Mouse (Mus musculus) liver, adult 2 months (tissue): ENCODE measurements around the gene Smchd1. TPM values are rescaled to one million over a fixed set of nuclear protein-coding genes. Genes with fewer than 3 reads are reported as not detected.
"Not testable (repeated sequence)": the region's sequence is repeated elsewhere in the genome, so short reads cannot be mapped to it uniquely, and the experiment has no call there.

Experiments
- DNase-seq: peaks from one replicate; pipeline ENCODE4 v3.0.0-alpha.2; 2011; ENCODE audit warnings: low read depth, low spot score; ENCODE audit errors: extremely low read depth
- H3K27ac ChIP-seq: fragments of 200-500 bp; replicated peaks from 2 replicates; pipeline ENCODE4 v1.5.1; 2012; ENCODE audit warnings: low read depth, mild to moderate bottlenecking, control low read depth, inconsistent platforms, low read length; ENCODE audit not compliant: insufficient read depth
- H3K27me3 ChIP-seq: fragments of 200-500 bp; 2 replicates; pipeline ENCODE4 v1.6.1; 2012; ENCODE audit warnings: mild to moderate bottlenecking, moderate library complexity, low read length, inconsistent platforms; ENCODE audit not compliant: control insufficient read depth, insufficient read depth
- H3K36me3 ChIP-seq: fragments of 200-500 bp; 2 replicates; pipeline ENCODE4 v1.6.1; 2012; ENCODE audit warnings: low read length, inconsistent platforms; ENCODE audit not compliant: control insufficient read depth, insufficient read depth
- H3K4me1 ChIP-seq: fragments of 200-500 bp; 2 replicates; pipeline ENCODE4 v1.6.1; 2011; ENCODE audit warnings: low read length; ENCODE audit not compliant: control insufficient read depth, insufficient read depth
- H3K4me3 ChIP-seq: fragments of 200-500 bp; 2 replicates; pipeline ENCODE4 v1.5.1; 2011; ENCODE audit warnings: low read depth, mild to moderate bottlenecking, control low read depth, low read length, moderate library complexity; ENCODE audit not compliant: insufficient read depth
- H3K79me2 ChIP-seq: fragments of 200-500 bp; 2 replicates; pipeline ENCODE4 v1.6.1; 2012; ENCODE audit warnings: inconsistent platforms, mild to moderate bottlenecking, low read length, moderate library complexity; ENCODE audit not compliant: control insufficient read depth, insufficient read depth
- H3K9ac ChIP-seq: fragments of 200-500 bp; 2 replicates; pipeline ENCODE4 v1.6.1; 2012; ENCODE audit warnings: low read depth, mild to moderate bottlenecking, control low read depth, inconsistent platforms, low read length
- CTCF ChIP-seq: fragments of 200-500 bp; IDR thresholded peaks from 2 replicates; pipeline ENCODE4 v1.5.1; 2011; ENCODE audit warnings: low read depth, low read length, control low read depth
- POLR2A ChIP-seq: fragments of 200-500 bp; IDR thresholded peaks from 2 replicates; pipeline ENCODE4 v1.6.1; 2011; ENCODE audit warnings: low read length, control low read depth; ENCODE audit not compliant: insufficient read depth; ENCODE audit errors: extremely low read depth
- WGBS: fragments of 180-500 bp; shearing (Covaris S2); methylation state at CpG from one replicate; pipeline ENCODE4 v1.1.7; 2018; 5-methylcytosine and 5-hydroxymethylcytosine counted together
- polyA plus RNA-seq: library from polyadenylated mRNA; depleted of rRNA; stranded (reverse); fragments of >200 nt; gene quantifications from 2 replicates; pipeline ENCODE4 v1.2.3, GENCODE M21; 2012
- total RNA-seq: library from RNA; depleted of rRNA; stranded (reverse); fragments of >200 nt; gene quantifications from 2 replicates; pipeline ENCODE4 v1.2.3, GENCODE M21; 2014

Gene Smchd1
- total and polyA plus RNA-seq, 2 experiments: 2.5 to 17.1 TPM

DNA sequence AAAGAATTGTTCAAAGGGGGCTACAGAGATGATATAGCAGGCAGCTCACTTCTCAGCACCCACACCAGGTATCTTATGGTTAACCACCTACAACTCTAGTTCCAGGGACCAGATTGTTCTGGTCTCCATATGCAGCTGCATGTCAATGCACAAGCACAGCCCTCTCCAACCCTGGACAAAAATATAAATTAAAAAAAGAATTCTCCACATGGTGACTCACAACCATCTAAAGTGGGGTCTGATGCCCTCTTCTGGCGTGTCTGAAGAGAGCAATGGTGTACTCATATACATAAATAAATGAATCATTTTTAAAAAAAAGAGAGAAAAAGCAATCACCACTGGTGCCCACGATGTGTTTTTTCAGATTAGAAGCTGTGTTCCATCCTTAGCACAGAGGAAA, 30.4 kb downstream of the Smchd1 start:
- Histone ChIP-seq H3K27ac (no peak overlapping the region), H3K79me2 (no peaks in the 10 kb centered on the region), H3K4me3 (no peak overlapping the region), H3K27me3 (no peaks in the 10 kb centered on the region), H3K4me1 (no peaks in the 10 kb centered on the region), H3K9ac (no peak overlapping the region), H3K36me3 (peaks cover 13% of the 10 kb centered on the region)
- no peak for DNase-seq
- TF ChIP-seq CTCF (no peak), POLR2A (no peak)
- WGBS: 85% methylated on average over 2 of the region's 2 CpGs

DNA sequence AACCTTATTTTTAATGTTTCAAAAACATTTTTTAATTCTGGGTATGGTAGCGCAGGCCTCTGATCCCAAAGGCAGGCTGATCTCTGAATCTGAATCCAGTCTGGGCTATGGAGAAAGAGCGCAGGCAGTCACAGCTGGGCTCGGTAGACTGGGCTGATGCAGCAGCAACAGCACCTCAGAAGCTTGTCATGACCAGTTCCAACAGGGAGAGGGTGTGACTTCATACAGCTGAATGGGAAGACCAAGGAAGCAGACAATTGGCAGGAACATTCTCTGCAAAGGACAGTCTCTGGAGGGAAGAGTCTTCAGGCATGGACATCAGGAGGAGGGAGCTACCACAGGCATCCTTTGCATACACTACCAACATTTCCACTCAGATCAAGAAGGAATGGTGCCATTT, 31.0 kb downstream of the Smchd1 start:
- peaks cover 13% of the 10 kb centered on the region for H3K36me3 ChIP-seq
- no peak for DNase-seq
- H3K4me3 ChIP-seq: no peak overlapping the region
- no peak overlapping the region for H3K9ac ChIP-seq
- no peaks in the 10 kb centered on the region for H3K27me3 ChIP-seq
- no peak overlapping the region for H3K27ac ChIP-seq
- H3K4me1 ChIP-seq: no peaks in the 10 kb centered on the region
- no peaks in the 10 kb centered on the region for H3K79me2 ChIP-seq
- WGBS: 96% methylated on average over 3 of the region's 3 CpGs
- TF ChIP-seq POLR2A (no peak), CTCF (no peak)

DNA sequence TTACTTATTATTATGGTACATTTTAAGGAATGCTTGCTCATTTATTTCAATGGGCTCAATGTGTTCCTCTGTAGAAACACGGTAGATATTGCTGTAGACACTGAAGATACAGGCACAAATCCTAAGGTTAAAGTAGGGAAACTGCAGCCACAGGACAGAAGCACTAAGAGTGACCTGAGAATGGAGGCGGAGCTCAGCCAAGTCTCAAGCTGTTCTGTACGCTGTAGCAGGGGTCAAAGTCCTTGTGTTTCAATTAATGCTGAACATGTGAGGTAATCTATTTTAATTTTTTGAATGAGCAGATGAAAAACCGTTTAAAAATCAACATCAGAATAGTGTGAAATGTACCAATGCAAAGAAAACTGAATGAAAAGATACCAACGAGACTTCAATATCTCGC, 31.9 kb downstream of the Smchd1 start:
- Histone ChIP-seq H3K27me3 (no peaks in the 10 kb centered on the region), H3K9ac (no peak overlapping the region), H3K4me1 (no peaks in the 10 kb centered on the region), H3K4me3 (no peak overlapping the region), H3K79me2 (no peaks in the 10 kb centered on the region), H3K36me3 (peaks cover 13% of the 10 kb centered on the region), H3K27ac (no peak overlapping the region)
- no peak for DNase-seq
- no peak for TF ChIP-seq CTCF
- TF ChIP-seq POLR2A: no peak
- 79% methylated on average over 6 of the region's 6 CpGs for WGBS

DNA sequence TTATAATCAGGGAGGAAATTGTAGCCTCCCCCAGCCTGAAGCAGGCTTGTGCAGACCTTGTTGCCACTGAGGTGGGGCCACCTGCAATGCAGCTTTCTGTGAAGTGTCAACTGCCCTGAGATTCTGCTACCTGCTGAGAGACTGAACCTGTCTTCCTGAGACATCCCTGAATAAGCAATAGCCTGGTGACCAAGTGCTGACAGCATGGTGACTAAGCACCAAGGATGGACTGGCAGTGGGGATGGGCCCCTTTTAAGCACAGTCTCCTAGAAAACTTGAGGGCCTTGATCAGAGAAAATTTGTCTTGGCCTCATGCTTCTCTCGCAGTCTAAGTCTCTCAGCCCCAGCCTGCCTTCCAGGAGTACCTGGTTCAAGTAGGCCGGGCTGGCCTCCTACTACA, 52.6 kb downstream of the Smchd1 start:
- H3K4me3 ChIP-seq, H3K79me2 ChIP-seq, H3K27ac ChIP-seq, DNase-seq, H3K27me3 ChIP-seq, H3K9ac ChIP-seq, H3K4me1 ChIP-seq: not testable (repeated sequence)
- 96% methylated on average over 2 of the region's 2 CpGs for whole genome bisulfite sequencing
- H3K36me3 ChIP-seq: peaks cover 22% of the 10 kb centered on the region

DNA sequence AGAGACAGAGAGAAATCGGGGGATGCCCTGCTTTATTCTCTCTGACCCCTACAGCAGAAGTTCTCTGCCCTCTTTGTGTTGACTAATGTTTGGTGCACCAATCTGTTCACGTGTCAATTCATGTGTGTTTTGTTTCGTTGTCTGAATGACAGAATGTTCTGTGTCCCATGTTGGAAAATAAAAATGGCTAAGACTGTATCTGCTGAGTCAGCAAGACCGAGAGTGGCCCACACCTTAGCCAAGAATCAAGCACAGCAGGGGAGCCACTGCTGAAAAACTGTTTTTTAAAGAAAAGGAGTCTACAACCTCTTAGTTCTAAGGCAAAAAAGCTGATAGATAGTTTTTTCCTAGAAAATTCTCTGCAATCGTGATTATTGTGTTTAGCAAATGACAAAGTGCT, 55.7 kb downstream of the Smchd1 start:
- DNase-seq, H3K9ac ChIP-seq, H3K27me3 ChIP-seq, H3K4me1 ChIP-seq, H3K27ac ChIP-seq, H3K4me3 ChIP-seq, H3K79me2 ChIP-seq: not testable (repeated sequence)
- WGBS: 93% methylated on average over 5 of the region's 5 CpGs
- peaks cover 26% of the 10 kb centered on the region for H3K36me3 ChIP-seq

DNA sequence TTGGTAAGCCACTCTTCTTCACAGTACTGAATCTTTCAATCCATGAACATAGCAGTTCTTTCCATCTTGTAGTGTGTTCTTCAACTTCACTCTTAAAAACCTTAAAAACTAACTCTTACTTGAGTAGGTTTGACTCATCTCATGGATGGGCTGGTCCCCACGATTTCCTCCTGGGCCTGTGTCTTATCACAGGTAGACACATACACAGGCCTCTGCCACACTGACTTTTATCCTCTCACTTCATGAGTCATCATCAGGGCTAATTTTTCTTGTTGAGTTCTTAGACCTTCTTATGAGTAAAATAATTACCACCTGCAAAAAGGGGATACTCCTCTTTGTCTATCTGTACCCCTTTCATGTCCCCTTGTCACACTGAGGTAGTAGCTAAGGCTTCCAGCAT, 58.1 kb downstream of the Smchd1 start:
- no peak for DNase-seq
- Histone ChIP-seq H3K36me3 (peaks cover 19% of the 10 kb centered on the region), H3K4me1 (no peaks in the 10 kb centered on the region), H3K27me3 (no peaks in the 10 kb centered on the region), H3K9ac (no peak overlapping the region), H3K4me3 (no peak overlapping the region), H3K27ac (no peak overlapping the region), H3K79me2 (no peaks in the 10 kb centered on the region)
- no peak for TF ChIP-seq POLR2A
- TF ChIP-seq CTCF: no peak
- 92% methylated on average over 1 of the region's 1 CpGs for WGBS
